Mouse (Mus musculus) urinary bladder, postnatal 10 days (tissue): ENCODE data around the gene Thsd4.
A peak's percentile ranks its signal among the peaks of the same experiment; 100 is the strongest.

Source experiments
- DNase-seq: peaks from one replicate; pipeline ENCODE4 v3.0.0; 2022; ENCODE audit warnings: low spot score

The Thsd4 gene

GRCm38 (mm10) chr9:60521806-60522264 is at the start of gene Thsd4:
Gene Thsd4, minus strand, starts transcription at chr9:60522046.
- DNase-seq, result no peak

GRCm38 (mm10) chr9:60571041-60571440 is 49.2 kb upstream of the Thsd4 start:
- DNase-seq, result no peak

- DNase-seq, result no peak
Measured at GRCm38 (mm10) chr9:60569366-60569765, 47.5 kb upstream of the Thsd4 start.

- no peak for DNase-seq
Measured at GRCm38 (mm10) chr9:60563809-60564208, 42.0 kb upstream of the Thsd4 start.

GRCm38 (mm10) chr9:60562443-60563371 is 40.9 kb upstream of the Thsd4 start:
- no peak for DNase-seq

- no peak for DNase-seq
Measured at GRCm38 (mm10) chr9:60561641-60562289, 39.9 kb upstream of the Thsd4 start.

- no peak for DNase-seq
Measured at GRCm38 (mm10) chr9:60558507-60558906, 36.7 kb upstream of the Thsd4 start.

GRCm38 (mm10) chr9:60551238-60551637 is 29.4 kb upstream of the Thsd4 start:
- DNase-seq, result no peak

GRCm38 (mm10) chr9:60548182-60548581 is 26.3 kb upstream of the Thsd4 start:
- DNase-seq, result peak; percentile 28

- DNase-seq, result no peak
Measured at GRCm38 (mm10) chr9:60546169-60546568, 24.3 kb upstream of the Thsd4 start.

- no peak for DNase-seq
Measured at GRCm38 (mm10) chr9:60545361-60546096, 23.7 kb upstream of the Thsd4 start.

GRCm38 (mm10) chr9:60543422-60544015 is 21.7 kb upstream of the Thsd4 start:
- DNase-seq, result no peak

GRCm38 (mm10) chr9:60530310-60530709 is 8.5 kb upstream of the Thsd4 start:
- no peak for DNase-seq

- no peak for DNase-seq
Measured at GRCm38 (mm10) chr9:60529348-60530243, 7.8 kb upstream of the Thsd4 start.

- DNase-seq, result no peak
Measured at GRCm38 (mm10) chr9:60528269-60528668, 6.4 kb upstream of the Thsd4 start.

- no peak for DNase-seq
Measured at GRCm38 (mm10) chr9:60527836-60528235, 6.0 kb upstream of the Thsd4 start.

- no peak for DNase-seq
Measured at GRCm38 (mm10) chr9:60527051-60527450, 5.2 kb upstream of the Thsd4 start.

GRCm38 (mm10) chr9:60526195-60526594 is 4.3 kb upstream of the Thsd4 start:
- DNase-seq, result no peak

- no peak for DNase-seq
Measured at GRCm38 (mm10) chr9:60521143-60521542, 703 bp downstream of the Thsd4 start.

- no peak for DNase-seq
Measured at GRCm38 (mm10) chr9:60519601-60520000, 2.2 kb downstream of the Thsd4 start.

GRCm38 (mm10) chr9:60518216-60518615 is 3.6 kb downstream of the Thsd4 start:
- no peak for DNase-seq
